Mouse (Mus musculus) G1E (cell line): ENCODE measurements around the gene Cenps.

Experiments
- CTCF ChIP-seq: IDR thresholded peaks from 2 replicates; pipeline ENCODE4 v1.5.1; 2012; ENCODE audit warnings: low read depth, low read length, inconsistent platforms, mixed read lengths
- GATA1 ChIP-seq: IDR thresholded peaks from 2 replicates; pipeline ENCODE4 v1.6.1; 2012; ENCODE audit warnings: borderline replicate concordance, low read length, inconsistent platforms, mixed read lengths

GRCm38 (mm10) chr4:149178328-149178727 is 40.9 kb upstream of the Cenps start:
- TF ChIP-seq CTCF (no peak), GATA1 (no peak)
